Comparison of ENCODE assay signal across 15 mouse cellular contexts in genomic region chr6:88590231-88590630, GRCm38 (mm10). TPM values are rescaled to one million over a fixed set of nuclear protein-coding genes. Genes with fewer than 3 reads are reported as not detected.
DNase-seq lines count a peak whose midpoint lies in the region; TF ChIP-seq lines count a peak whose summit lies in the region.
"Had no signal": no experiment of that assay in that cellular context is flagged by ENCODE, and none has a peak within 500 bp of the region (broad histone marks: within the 10 kb centered on the region; RNA-seq: fewer than 3 reads in every experiment).

No protein-coding gene starts in this region.

- intact Hi-C loops in gastrocnemius, adult 2 months (cut with DNase I), result no loop called here
- intact Hi-C loops in gastrocnemius, postnatal 36 days (cut with DNase I), result no loop called here
- intact Hi-C loops in left cerebral cortex, postnatal 4 days (cut with DNase I), result no loop called here

- TF ChIP-seq CTCF in cerebellum, adult 2 months (IDR thresholded peaks at IDR 0.05; ENCODE audit: borderline replicate concordance, insufficient read depth, low read depth, low read length), result no peak
- no peak for TF ChIP-seq CTCF in gastrocnemius, adult 2 months (IDR thresholded peaks at IDR 0.05)

- peak; percentile 20 to 54 for DNase-seq in cerebellum, postnatal 10 days
- no peak for DNase-seq in cerebellum, adult 2 months
- peak; percentile 59 for DNase-seq in gastrocnemius, adult 2 months
- no peak for DNase-seq in gastrocnemius, postnatal 36 days
- peak; percentile 11 for DNase-seq in left cerebral cortex, postnatal 4 days
- no peak for DNase-seq in left cerebral cortex, adult 9 months (ENCODE audit: low spot score in 2 of 2)
- DNase-seq in adipocyte (ENCODE audit: low spot score), result peak; percentile 44
- DNase-seq in urinary bladder, adult 2 months (ENCODE audit: low spot score), result no peak
- DNase-seq: gastrocnemius, postnatal 10 days had no signal

- H3K27me3 ChIP-seq in cerebellum, adult 2 months (ENCODE audit: control insufficient read depth, insufficient read depth, low read length), result no peaks in the 10 kb centered on the region
- H3K27me3 ChIP-seq: embryonic facial prominence, embryonic 12.5 days; embryonic facial prominence, embryonic 15.5 days; hindbrain, embryonic 12.5 days; hindbrain, embryonic 15.5 days had no signal

- H3K4me3 ChIP-seq in cerebellum, adult 2 months (replicated peaks; ENCODE audit: insufficient read depth, low read depth, low read length), result no peak overlapping the region
- no peak overlapping the region for H3K4me3 ChIP-seq in gastrocnemius, adult 2 months
- H3K4me3 ChIP-seq: embryonic facial prominence, embryonic 12.5 days; embryonic facial prominence, embryonic 15.5 days; hindbrain, embryonic 12.5 days; hindbrain, embryonic 15.5 days had no signal

- no peak overlapping the region for H3K27ac ChIP-seq in cerebellum, adult 2 months (ENCODE audit: insufficient read depth, low read length)
- peak overlapping the region; percentile 62 for H3K27ac ChIP-seq in gastrocnemius, adult 2 months
- H3K27ac ChIP-seq: embryonic facial prominence, embryonic 12.5 days; embryonic facial prominence, embryonic 15.5 days; hindbrain, embryonic 12.5 days; hindbrain, embryonic 15.5 days had no signal

- TF ChIP-seq POLR2A in cerebellum, adult 2 months (IDR thresholded peaks at IDR 0.05; ENCODE audit: borderline replicate concordance, insufficient read depth, low read length), result no peak

- H3K4me1 ChIP-seq in cerebellum, adult 2 months (ENCODE audit: control insufficient read depth, insufficient read depth, low read length), result no peaks in the 10 kb centered on the region
- H3K4me1 ChIP-seq: embryonic facial prominence, embryonic 12.5 days had no signal

- 58% methylated on average over 4 of the region's 4 CpGs for WGBS in cerebellum, adult 2 months

RNA-seq across cellular contexts. Expression of gene Kbtbd12, which starts 47.5 kb away (rescaled TPM):
- polyA plus RNA-seq in cerebellum, adult 2 months (2012; rRNA removed), result 0.13 and 0.25 TPM in 2 replicates
- 10 to 100 TPM; 71.2 to 96.1 TPM for total RNA-seq in gastrocnemius, adult 2 months (2021)
- total RNA-seq in gastrocnemius, postnatal 36 days (2021), result 10 to 100 TPM; 72.8 to 73.4 TPM
- total RNA-seq in left cerebral cortex, postnatal 4 days (2021), result under 1 TPM in 1 of 2 experiments, not detected in 1; 0.32 TPM
- 1.4 and 1.6 TPM in 2 replicates for polyA plus RNA-seq in urinary bladder, adult 2 months (2012; rRNA removed)
- polyA plus RNA-seq: activated CD4-positive, CD25-positive, alpha-beta regulatory T cell, adult 4 months; embryonic facial prominence, embryonic 12.5 days; forebrain, embryonic 11.5 days; hindbrain, embryonic 12.5 days had no signal

Comparison
In these comparisons a context has a peak if more than half of its experiments do, and no peak if none do; other contexts are left out.
1. DNase-seq: peak in cerebellum, postnatal 10 days (2 of 2), gastrocnemius, adult 2 months (single experiment), left cerebral cortex, postnatal 4 days (single experiment) and adipocyte (single experiment); none in cerebellum, adult 2 months (0 of 2), gastrocnemius, postnatal 36 days (0 of 2), left cerebral cortex, adult 9 months (0 of 2) and urinary bladder, adult 2 months (single experiment).
2. RNA of gene Kbtbd12, which starts 47.5 kb away (total RNA-seq): 71.2 to 96.1 TPM in gastrocnemius, adult 2 months and 72.8 to 73.4 TPM in gastrocnemius, postnatal 36 days; 0.32 TPM in left cerebral cortex, postnatal 4 days; every median in the first group is over 10 times any median in the second.